Mouse (Mus musculus): ENCODE measurements around the gene Zfp39.
"Not testable (repeated sequence)": the region's sequence is repeated elsewhere in the genome, so short reads cannot be mapped to it uniquely, and the experiment has no call there.

Zfp39 gene

DNA sequence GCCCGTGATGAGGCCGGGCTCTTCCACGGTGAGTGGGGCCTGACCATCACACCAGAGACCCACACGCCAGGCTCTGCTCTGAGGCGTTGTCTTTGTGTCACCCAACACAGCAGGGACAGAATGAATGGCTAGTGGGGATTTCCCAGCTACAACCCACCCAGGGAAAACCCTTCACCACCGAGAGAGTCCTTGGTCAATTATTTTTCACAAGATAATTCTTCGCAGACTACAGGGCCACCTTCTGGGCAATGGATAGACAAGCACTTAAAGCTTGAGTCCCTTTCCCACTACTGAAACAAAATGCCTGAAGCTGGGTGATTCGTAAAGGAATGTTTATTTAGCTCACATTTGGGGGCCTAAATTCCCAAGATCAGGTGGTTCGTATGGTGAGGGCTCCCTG, 18.4 kb upstream of the Zfp39 start:
- DNase-seq (ENCODE audit: low spot score), result no peak

DNA sequence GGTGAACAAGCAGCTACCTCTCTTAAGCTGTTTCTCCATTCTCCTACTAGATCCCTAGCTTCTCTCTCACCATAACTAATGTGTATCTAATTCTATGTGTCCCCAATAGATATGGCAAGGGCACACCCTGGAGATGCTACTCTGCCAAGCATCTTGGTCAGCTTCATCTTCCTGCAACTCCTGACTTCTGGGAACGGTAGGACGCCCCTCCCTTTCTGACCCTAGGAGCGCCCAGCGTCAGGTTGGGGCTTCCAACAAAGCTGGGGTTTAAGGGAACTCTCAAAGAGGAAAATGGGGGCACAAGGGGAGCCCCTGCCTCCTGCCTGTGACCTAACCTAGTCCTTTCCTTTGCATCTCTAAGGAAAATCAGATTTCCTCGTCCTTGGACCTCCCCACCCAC, 14.7 kb upstream of the Zfp39 start:
- DNase-seq (ENCODE audit: low spot score), result peak; percentile 27

DNA sequence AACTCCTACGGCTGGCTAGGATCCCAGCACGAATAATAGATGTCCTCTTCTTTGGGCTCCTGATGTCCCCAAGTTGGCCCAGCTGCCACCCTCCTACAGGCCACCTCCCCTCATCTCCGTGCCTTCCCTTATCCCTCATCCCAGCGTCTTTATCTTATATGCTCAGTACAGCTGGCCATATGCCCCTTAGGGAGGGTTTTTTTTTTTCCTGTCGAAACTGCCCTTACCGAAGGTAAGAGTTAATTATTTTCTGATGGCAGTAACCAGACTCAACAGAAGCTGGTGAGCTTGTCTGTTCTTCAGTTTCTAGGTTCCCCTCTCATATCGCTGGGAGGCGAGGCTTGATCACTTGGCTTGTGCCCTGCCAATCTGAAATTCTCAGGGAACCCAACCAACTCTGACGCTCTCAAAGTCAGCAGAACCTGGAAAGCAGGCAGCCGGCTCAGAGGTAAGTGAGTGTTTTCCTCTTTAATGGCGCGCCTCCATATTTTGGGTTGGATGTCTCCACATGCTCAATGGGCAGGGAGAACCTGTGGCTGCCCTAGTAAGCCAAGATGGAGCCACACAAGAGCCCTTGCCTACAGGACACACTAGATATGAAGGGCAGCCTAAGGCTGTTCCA, 13.8 kb upstream of the Zfp39 start, which contains the start of gene Btnl10:
Btnl10 (plus strand) TSS at position 164 of the 622 bp plus-strand sequence.
- DNase-seq (ENCODE audit: low spot score), result no peak

DNA sequence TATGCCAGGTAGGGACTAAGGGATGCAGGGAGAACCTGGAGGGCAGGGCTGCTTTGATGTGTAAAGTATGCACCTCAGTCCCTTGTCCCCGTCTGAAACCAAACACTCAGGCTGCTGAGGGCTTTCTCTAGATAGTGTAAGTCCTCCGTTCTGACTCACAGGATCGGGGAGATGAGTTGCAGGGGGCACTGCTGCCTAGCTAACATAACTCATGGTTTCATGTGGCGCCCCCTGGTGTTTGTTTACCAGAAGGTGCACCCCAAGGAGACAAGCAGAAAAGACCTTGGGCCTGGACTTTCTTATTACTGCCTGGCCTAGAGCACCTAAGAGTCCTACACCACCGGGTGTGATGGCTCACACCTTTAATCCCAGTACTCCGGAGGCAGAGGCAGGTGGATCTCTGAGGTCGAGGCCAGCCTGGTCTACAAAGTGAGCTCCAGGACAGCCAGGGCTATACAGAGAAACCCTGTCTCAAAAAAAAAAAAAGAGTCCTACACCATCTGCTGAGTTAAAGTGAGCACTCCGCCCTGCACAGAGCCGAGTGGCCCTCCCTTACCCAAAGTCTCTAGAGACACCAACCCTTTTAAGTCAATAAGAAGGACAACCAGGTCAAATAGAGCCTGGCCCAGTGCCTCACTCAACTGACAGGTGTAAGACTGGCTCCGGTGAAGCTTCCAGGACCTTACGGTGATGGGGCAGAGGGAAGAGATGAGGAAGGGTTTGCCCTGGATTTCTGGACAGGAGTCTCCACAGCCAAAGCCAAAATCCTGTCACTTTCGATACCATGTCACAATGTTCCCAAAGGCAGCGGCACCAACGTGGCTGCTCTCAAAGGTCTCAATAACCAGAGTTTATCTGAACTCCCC, 13.1 kb upstream of the Zfp39 start:
- DNase-seq (ENCODE audit: low spot score), result peak; percentile 80

DNA sequence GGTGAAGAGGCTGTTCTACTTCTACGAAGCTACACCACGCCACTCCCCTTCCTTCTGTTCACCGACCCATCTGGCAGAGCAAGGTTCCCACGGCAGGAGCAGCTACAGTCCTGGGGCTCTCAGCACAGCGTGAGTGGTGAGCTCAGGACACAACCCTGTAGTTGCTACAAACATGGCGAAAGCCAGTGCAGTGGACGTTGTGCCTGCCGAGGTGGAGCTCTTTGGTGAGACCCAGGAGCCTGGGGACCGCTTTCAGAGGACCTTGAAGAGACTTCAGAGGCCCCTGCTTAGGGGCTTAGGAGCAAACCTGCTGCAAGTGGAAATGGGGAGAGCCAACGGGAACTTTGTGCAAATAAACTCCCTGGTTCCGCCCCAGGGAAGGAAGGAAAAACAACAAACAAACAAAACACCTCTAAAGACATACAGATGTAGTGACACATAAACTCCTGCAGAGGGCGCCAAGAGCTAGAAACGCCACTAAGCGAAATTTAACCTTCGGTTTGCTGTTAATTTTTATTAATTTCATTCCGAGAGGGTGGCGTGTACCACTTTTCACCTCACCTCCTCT, 10.5 kb upstream of the Zfp39 start:
- DNase-seq (ENCODE audit: low spot score), result peak; percentile 66

DNA sequence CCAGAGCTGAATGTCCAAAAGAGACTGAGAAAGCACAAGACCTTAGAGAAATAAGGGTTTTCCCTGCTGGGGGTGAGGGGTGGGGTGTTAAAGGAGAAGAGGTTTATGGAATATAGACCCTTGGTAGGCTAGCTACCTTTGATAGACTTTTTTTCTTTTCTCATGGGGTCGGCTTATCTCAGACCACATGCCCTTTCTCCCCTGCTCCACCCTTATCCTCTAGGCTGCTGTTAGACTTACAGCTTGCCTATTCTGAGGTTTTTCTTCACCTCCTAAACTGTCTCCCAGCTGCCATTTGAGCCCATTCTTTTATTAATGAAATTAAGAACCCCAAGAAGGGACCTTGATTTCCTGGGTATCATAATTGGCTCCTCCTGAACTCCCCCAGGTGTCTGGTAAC, 9.8 kb upstream of the Zfp39 start:
- no peak for DNase-seq (ENCODE audit: low spot score)

DNA sequence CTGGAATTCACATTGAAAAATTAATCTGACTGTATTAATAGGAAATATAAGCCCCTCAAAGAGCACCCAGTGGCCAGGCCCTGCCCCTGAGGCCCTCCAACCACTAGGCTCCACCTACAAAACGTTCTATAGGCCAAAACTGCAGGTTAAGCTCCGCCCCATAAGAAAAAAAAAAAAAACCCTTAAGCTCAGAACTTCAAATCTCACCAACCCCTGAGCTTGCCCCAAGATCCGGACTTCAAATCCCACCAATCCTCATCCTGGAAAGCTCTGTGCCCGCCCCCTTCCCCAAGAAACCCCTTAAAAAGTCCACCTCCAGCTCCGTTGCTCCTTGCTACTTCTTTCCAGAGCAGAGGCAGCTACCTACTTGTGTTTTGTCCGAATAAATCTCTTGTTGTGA, 813 bp upstream of the Zfp39 start:
- no peak for DNase-seq (ENCODE audit: low spot score)

DNA sequence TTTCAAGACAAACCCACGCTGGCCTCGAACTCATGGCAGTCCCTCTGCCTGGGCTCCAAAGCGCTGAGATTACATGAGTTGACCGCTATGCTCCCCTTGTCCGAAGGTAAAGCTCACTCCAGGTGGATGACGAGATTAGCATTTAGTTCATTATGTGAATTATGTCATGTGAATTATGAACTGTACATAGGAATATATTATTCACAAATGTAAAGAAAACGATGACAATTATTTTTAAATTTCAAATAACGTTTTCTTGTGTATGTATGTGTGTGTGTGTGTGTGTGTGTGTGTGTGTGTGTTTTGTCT, 339 bp upstream of the Zfp39 start:
- no peak for DNase-seq (ENCODE audit: low spot score)

DNA sequence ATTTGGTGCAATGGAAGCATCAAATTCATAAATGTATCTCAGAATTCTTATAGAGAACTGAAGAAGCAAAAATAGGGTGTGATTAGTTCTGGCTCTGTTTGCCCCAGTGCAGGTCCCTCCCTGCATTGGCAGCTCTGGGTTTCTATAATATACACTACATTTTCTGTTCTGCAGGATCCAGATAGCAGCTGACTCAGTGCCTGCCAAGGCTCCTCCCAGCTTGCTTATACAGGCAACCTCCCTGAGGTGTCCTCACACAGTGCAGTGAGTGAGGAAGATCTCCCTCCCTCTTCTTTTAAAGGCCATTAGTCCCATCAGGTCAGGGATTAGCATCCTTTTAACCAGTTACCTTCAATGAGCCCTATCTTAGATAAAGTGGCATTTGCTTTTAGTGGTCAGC, 2.9 kb downstream of the Zfp39 start:
- DNase-seq (ENCODE audit: low spot score), result peak; percentile 35

DNA sequence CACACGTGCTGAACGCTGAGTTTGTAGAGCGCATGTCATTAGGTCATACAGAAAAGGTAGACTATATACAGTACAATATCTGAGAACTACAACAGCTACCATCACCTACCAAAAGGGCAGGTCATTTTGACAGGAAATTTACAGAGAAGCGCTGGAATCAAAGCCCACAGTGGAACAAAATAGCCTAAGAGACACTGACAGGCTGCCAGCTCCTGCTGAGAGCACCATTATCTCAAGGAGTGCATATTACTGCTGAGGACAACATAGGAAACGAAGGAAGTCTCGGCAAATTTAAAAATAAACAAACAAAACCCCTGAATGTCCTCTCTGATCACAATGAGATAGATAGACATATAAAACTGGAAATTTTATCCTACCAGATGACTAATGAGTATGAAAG, 6.5 kb downstream of the Zfp39 start:
- DNase-seq (ENCODE audit: low spot score), result no peak

DNA sequence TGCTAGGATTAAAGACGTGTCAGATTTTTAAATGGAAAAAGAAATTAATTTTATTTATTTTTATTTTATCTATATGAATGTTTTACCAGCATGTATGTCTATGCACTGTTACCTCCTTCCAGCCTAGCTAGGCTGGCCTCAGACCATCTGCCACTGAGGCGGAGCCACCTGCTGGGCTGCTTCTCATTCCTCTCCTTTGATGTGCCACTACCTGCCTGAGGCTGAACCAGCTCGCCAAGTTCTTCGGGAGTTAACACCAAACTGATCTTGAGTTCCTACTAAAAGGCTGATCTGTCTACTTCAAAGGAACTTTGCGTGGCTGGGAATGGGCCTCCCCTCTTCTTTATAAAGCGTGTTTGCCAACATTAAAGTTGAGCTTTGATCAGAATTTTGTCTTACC, 9.6 kb downstream of the Zfp39 start:
- no peak for DNase-seq (ENCODE audit: low spot score)

DNA sequence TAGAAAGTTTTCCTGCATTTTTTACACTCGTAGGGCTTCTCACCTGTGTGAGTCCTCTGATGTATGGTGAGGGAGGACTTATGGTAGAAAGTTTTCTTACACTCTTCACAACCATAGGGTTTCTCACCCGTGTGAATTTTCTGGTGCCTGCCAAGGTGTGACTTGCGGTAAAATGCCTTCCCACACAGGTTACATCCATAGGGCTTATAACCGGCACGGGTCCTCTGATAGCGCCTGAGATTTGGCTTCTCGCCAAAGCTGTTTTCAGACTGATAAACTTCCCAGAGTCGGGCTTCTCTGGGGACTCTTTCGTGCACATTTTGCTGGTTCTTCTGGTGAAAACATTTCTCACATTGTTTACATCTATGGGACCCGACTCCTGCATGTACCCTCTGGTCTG, 13.5 kb downstream of the Zfp39 start:
- DNase-seq (ENCODE audit: low spot score), result no peak

DNA sequence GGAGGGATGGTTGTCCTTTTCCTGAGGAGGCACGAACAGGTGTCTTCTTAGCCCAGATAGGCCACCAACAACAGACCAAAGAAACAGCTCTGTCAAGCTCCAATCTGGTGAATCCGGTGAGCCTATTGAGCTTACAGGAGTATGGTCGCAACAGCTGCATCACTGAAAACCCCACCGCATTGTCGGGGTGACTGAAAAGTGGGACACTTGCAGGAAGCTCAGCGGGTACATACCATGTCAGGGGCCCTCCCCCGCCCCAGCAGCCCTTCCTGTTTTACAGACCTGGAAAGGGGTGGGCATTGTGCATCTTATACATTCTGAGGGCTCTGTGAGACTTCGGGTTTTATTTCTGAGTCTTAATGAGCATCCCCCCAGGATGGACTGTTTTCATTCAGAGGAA, 20.3 kb downstream of the Zfp39 start:
- DNase-seq (ENCODE audit: low spot score), result no peak

DNA sequence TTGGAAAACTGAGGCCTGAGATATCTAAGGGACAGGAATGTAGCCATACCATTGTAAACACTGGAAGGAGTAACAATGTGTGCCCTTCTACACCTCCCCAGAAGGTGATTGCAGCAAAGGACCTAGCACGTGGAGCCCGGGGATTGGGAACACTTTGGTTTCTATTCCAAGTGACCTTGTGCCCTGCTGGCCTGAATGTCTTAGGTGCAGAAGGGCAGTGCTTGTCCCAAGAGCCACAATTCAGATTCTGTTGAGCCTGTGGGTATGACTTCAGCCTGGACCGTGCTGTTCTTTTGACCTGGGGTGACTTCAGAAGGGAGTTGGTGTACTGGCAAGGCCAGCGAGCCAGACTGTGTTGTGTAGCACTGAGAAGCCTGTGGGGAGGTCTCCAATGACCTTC, 33.1 kb downstream of the Zfp39 start:
- DNase-seq (ENCODE audit: low spot score), result no peak

DNA sequence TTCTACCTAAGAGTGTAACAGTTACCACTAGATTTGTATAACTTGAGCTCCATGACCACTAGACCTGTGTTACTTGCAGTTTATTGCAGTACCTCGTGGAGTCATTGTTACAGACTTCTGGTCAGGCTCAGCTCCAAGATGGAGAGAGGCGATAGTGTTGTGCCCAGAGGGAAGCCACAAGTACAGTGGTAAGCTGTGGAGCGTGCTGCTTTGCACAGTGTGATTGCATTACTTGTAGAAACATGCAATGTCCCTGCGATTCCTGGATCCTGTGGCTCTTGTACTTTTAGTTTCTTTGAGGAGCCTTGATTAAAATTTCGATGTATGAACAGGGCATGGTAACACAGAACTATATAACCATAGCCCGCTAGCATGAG, 36.1 kb downstream of the Zfp39 start:
- DNase-seq (ENCODE audit: low spot score), result no peak

DNA sequence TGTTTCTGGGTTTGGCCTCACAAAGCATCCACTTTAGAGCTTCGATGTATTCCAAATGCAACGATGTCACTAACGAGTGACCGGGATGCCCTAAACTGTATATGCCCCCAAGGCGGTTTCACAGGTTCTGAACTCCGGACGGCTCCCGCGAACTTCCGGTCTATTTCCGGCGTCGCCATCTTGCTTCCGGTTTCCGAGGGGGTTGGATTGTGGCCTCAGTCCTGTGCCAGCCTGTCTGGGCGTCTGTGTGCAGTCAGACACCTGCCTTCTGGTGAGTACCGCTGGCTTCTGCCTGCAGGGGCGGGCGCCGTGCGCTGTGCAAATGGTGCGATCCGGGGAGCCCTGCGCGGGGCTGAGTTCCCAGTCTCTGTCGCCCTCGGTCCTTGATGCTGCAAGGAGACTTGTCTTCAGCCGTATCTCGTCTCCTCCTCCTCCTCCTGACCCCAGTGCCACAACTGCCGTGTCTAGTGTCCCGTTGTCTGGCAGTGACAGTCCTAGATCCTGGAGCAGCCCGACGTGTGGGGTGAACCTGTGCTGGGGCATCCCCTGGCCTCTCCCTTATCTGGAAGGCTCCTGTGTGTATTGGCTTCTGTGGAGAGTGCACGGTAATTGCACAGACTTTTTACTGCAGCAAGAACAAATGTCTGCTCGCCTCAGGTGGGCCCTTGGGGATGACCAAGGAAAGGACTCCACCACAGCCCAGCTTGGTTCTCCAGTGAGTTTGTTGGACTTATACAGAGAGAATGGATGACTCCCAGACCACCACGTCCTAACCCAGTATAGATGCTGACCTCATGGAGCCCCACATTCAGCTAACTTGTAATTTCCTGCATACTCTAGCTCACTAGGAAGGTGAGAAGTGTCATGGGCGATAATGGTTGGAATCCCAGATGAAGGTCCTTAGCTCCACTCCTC, 36.7 kb downstream of the Zfp39 start, which contains the start of gene 2810021J22Rik:
2810021J22Rik (plus strand) TSS at position 178 of the 915 bp plus-strand sequence.
- peak; percentile 72 for DNase-seq (ENCODE audit: low spot score)

DNA sequence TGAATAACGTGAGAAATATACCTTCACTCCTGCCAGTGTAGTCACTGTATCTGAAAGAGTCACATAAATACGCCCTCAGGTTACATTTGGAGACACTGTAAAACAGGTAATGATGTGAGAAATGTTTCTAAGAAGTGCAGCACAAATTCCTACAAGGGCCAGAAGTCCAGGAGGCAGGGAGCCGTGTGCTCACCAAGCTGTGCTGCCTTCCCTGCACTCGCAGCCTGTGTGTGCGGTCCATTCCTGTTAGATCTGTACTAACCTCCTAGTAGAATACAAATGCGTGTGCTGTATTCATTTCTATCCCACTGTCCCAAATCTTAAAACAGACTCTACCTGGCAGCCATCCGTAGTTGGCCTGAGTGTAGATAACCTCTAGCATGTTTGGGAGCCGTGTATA, 43.3 kb downstream of the Zfp39 start:
- no peak for DNase-seq (ENCODE audit: low spot score)

DNA sequence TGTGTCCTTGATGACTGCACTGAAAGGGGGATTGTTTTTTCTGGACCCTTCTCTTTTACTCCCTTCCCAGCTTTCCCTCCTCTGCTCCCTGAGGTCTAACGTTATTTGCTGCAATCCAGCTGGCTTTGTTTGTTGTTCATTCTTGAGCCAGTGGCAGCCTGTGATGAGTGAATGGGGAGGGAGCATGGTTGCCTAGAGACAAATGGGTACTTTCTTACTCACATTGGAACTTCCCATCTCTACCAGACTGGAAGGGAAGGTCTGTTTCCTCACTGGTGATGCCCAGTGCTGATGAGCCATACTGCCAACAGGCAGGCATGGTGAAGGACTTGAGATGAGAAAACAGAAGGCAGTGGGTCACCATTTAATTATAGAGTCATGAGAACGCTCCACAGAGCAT, 54.3 kb downstream of the Zfp39 start:
- no peak for DNase-seq (ENCODE audit: low spot score)

DNA sequence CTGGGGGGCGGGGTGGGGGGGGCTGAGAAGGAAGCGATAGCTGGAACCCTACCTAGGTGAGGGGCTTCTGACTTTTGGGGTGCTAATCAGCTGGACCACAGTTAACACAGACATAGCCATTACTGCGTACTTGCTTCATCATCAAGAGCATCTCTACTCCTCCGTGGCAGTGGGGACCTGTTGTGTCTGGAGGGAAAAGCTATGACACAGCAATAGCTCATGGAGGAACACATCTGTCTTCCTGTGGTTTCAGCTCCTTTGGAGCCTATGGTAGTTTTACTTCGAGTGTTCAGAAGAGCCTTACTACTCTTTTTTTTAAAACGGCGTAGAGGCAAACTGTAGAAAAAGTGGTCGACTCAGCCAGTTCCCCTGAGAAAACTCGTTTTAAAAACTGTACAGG, 56.4 kb downstream of the Zfp39 start:
- DNase-seq (ENCODE audit: low spot score), result no peak

DNA sequence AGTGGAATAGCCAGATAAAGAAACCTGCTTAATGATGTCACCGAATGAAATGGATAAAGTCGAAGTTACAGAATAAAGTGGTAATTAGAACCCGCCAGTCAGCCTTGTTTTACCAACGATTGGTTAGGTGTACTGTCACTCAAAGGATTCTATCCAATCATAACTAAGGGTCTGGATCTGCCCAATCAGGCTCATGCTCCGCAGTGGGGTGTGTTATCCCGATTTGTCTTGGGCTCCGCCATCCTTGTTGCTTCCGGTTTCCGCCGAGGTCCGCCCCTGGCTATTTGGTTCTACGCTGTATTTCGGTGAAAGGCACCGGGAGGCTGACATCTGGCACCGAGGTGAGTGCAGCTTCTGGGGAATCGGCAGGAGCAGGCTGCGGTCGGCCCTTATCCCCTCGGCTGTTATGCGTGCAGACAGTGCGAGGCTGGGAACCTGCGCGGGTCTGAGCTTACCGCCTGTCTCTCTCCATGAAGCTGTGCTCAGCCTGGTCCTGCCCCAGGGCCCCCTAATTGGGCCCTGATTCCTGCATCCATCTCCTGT, 57.0 kb downstream of the Zfp39 start, which contains the start of gene Gm12258:
Gm12258 (plus strand) TSS at position 240 of the 543 bp plus-strand sequence.
- DNase-seq (ENCODE audit: low spot score), result peak; percentile 84

DNA sequence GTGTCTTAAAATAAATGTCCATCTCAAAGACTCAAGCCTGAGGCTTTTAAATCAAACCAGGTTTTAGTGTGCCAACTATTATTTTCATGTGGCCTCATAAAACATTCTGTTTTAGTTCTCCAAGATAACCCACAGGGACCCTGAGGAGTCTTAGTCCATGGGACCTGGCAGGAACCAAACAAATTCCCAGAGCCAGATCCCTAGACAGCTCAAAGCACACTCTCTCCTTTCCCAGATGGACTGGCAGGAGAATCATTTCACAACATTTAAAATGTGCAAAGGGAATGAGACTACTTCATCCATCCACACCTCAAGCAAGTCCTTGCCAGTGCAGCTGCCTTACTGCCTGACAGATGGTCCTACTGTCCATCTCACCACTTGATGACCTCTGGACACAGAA, 65.1 kb downstream of the Zfp39 start, which contains the start of gene Olfr311:
Olfr311 (plus strand) TSS at position 301 of the 400 bp plus-strand sequence.
- not testable (repeated sequence) for DNase-seq (ENCODE audit: low spot score)
